Mouse (Mus musculus) hindbrain, embryonic 14.5 days (tissue): Measurements from ENCODE around the gene 1700018F24Rik. TPM values are rescaled to one million over a fixed set of nuclear protein-coding genes. Genes with fewer than 3 reads are reported as not detected.
"Not testable (repeated sequence)": the region's sequence is repeated elsewhere in the genome, so short reads cannot be mapped to it uniquely, and the experiment has no call there.

Experiments
- ATAC-seq: fragments of 200-750 bp; cut with Nextera tagmentation; 2 replicates; pipeline ENCODE4 v1.8.0; 2017; ENCODE audit warnings: moderate number of reproducible peaks, mild to moderate bottlenecking, moderate TSS enrichment, moderate library complexity; ENCODE audit not compliant: low FRiP score
- DNase-seq: peaks from one replicate; pipeline ENCODE4 v3.0.0-alpha.2; 2015; ENCODE audit warnings: low spot score
- H3K27ac ChIP-seq: fragments of 300-500 bp; sonication (generic); 2 replicates; pipeline ENCODE4 v1.5.1; 2014; ENCODE audit warnings: mild to moderate bottlenecking, moderate library complexity
- H3K27me3 ChIP-seq: fragments of 300-500 bp; sonication (generic); 2 replicates; pipeline ENCODE4 v1.6.1; 2014; ENCODE audit warnings: mild to moderate bottlenecking, low read length, mixed read lengths; ENCODE audit not compliant: control insufficient read depth, insufficient read depth
- H3K36me3 ChIP-seq: fragments of 300-500 bp; sonication (generic); replicated peaks from 2 replicates; pipeline ENCODE4 v1.6.1; 2014; ENCODE audit not compliant: control insufficient read depth, insufficient read depth
- H3K4me1 ChIP-seq: fragments of 300-500 bp; sonication (generic); replicated peaks from 2 replicates; pipeline ENCODE4 v1.6.1; 2014; ENCODE audit warnings: antibody characterized with exemption, low read length, mixed read lengths; ENCODE audit not compliant: control insufficient read depth, insufficient read depth
- H3K4me2 ChIP-seq: fragments of 300-500 bp; sonication (generic); replicated peaks from 2 replicates; pipeline ENCODE4 v1.6.1; 2014; ENCODE audit warnings: mild to moderate bottlenecking, moderate library complexity
- H3K4me3 ChIP-seq: fragments of 300-500 bp; sonication (generic); replicated peaks from 2 replicates; pipeline ENCODE4 v1.5.1; 2014; ENCODE audit warnings: mild to moderate bottlenecking, low read length
- H3K9ac ChIP-seq: fragments of 300-500 bp; sonication (generic); 2 replicates; pipeline ENCODE4 v1.6.1; 2014
- H3K9me3 ChIP-seq: fragments of 300-500 bp; sonication (generic); 2 replicates; pipeline ENCODE4 v1.6.1; 2016; ENCODE audit warnings: low read length; ENCODE audit not compliant: control insufficient read depth
- WGBS: fragments of 180-500 bp; shearing (Covaris S2); extraction: QIAGEN DNeasy Blood & Tissue Kit; methylation state at CpG from one replicate; pipeline ENCODE4 v1.1.7; 2014; 5-methylcytosine and 5-hydroxymethylcytosine counted together
- polyA plus RNA-seq: library from polyadenylated mRNA; unstranded; fragments of >200 nt; fragmentation: Nextera tagmentation; extraction: Ambion mirVana; gene quantifications from 2 replicates; pipeline ENCODE4 v1.2.1, GENCODE M21; 2014

Gene 1700018F24Rik
- polyA plus RNA-seq, 1 experiment from 2014 or later: not detected

GRCm38 (mm10) chr5:145020712-145021111 lies 22.1 kb upstream of the 1700018F24Rik start:
- DNase-seq: not testable (repeated sequence)

GRCm38 (mm10) chr5:145030476-145030875 lies 12.3 kb upstream of the 1700018F24Rik start:
- H3K9me3 ChIP-seq, H3K9ac ChIP-seq, ATAC-seq, DNase-seq, H3K4me1 ChIP-seq, H3K36me3 ChIP-seq, H3K4me2 ChIP-seq, H3K27me3 ChIP-seq, H3K4me3 ChIP-seq, H3K27ac ChIP-seq: not testable (repeated sequence)
- WGBS: 95% methylated on average over 1 of the region's 1 CpGs

More at GRCm38 (mm10) chr5:145020712-145021111, 22.1 kb upstream of the 1700018F24Rik start:
- not testable (repeated sequence) for H3K27me3 ChIP-seq, ATAC-seq, H3K4me3 ChIP-seq, H3K4me1 ChIP-seq, H3K4me2 ChIP-seq, H3K9me3 ChIP-seq, H3K36me3 ChIP-seq, H3K27ac ChIP-seq, H3K9ac ChIP-seq
- WGBS: 89% methylated on average over 1 of the region's 1 CpGs

GRCm38 (mm10) chr5:145032391-145032790 lies 10.4 kb upstream of the 1700018F24Rik start, which contains the start of gene Gm4871:
Gm4871 (minus strand) TSS chr5:145032754.
- 65% methylated on average over 5 of the region's 5 CpGs for WGBS
- H3K4me3 ChIP-seq, DNase-seq, H3K36me3 ChIP-seq, H3K27ac ChIP-seq, H3K9me3 ChIP-seq, H3K9ac ChIP-seq, H3K4me2 ChIP-seq, H3K27me3 ChIP-seq, H3K4me1 ChIP-seq, ATAC-seq: not testable (repeated sequence)

GRCm38 (mm10) chr5:145041628-145042027 lies 1.2 kb upstream of the 1700018F24Rik start:
- ATAC-seq: no peak
- no peaks in the 10 kb centered on the region for H3K27me3 ChIP-seq
- WGBS: 52% methylated on average over 4 of the region's 4 CpGs
- H3K9me3 ChIP-seq: no peaks in the 10 kb centered on the region
- H3K4me2 ChIP-seq: no peak overlapping the region
- H3K27ac ChIP-seq: no peak overlapping the region
- no peak overlapping the region for H3K4me3 ChIP-seq
- no peaks in the 10 kb centered on the region for H3K36me3 ChIP-seq
- DNase-seq: no peak
- no peaks in the 10 kb centered on the region for H3K4me1 ChIP-seq
- H3K9ac ChIP-seq: no peak overlapping the region

- not testable (repeated sequence) for ATAC-seq, H3K4me3 ChIP-seq, H3K9ac ChIP-seq, H3K36me3 ChIP-seq, H3K27me3 ChIP-seq, H3K4me1 ChIP-seq, H3K9me3 ChIP-seq, H3K27ac ChIP-seq, DNase-seq, H3K4me2 ChIP-seq
- WGBS: 90% methylated on average over 3 of the region's 3 CpGs
Observed at GRCm38 (mm10) chr5:145054187-145054586, 11.4 kb downstream of the 1700018F24Rik start.

GRCm38 (mm10) chr5:145057907-145058306 lies 15.1 kb downstream of the 1700018F24Rik start:
- Histone ChIP-seq H3K36me3 (no peaks in the 10 kb centered on the region), H3K9me3 (no peaks in the 10 kb centered on the region), H3K27ac (no peak overlapping the region), H3K9ac (no peak overlapping the region), H3K4me3 (no peak overlapping the region), H3K4me2 (no peak overlapping the region), H3K27me3 (no peaks in the 10 kb centered on the region), H3K4me1 (no peaks in the 10 kb centered on the region)
- ATAC-seq: no peak
- DNase-seq: no peak
- 82% methylated on average over 8 of the region's 8 CpGs for WGBS

GRCm38 (mm10) chr5:145058722-145059121 lies 15.9 kb downstream of the 1700018F24Rik start:
- no peak overlapping the region for H3K9ac ChIP-seq
- no peak overlapping the region for H3K27ac ChIP-seq
- WGBS: 89% methylated on average over 7 of the region's 7 CpGs
- no peak overlapping the region for H3K4me2 ChIP-seq
- H3K9me3 ChIP-seq: no peaks in the 10 kb centered on the region
- no peaks in the 10 kb centered on the region for H3K4me1 ChIP-seq
- ATAC-seq (no peak), DNase-seq (no peak)
- no peak overlapping the region for H3K4me3 ChIP-seq
- H3K27me3 ChIP-seq: no peaks in the 10 kb centered on the region
- no peaks in the 10 kb centered on the region for H3K36me3 ChIP-seq

GRCm38 (mm10) chr5:145059524-145059923 lies 16.7 kb downstream of the 1700018F24Rik start:
- Histone ChIP-seq H3K27me3 (no peaks in the 10 kb centered on the region), H3K27ac (no peak overlapping the region), H3K9ac (no peak overlapping the region), H3K9me3 (no peaks in the 10 kb centered on the region), H3K4me2 (no peak overlapping the region), H3K4me3 (no peak overlapping the region), H3K4me1 (no peaks in the 10 kb centered on the region), H3K36me3 (no peaks in the 10 kb centered on the region)
- ATAC-seq (no peak), DNase-seq (no peak)
- WGBS: 77% methylated on average over 2 of the region's 2 CpGs

GRCm38 (mm10) chr5:145064765-145065340 lies 22.1 kb downstream of the 1700018F24Rik start:
- no peak for DNase-seq
- 86% methylated on average over 1 of the region's 1 CpGs for WGBS
- H3K4me1 ChIP-seq: no peaks in the 10 kb centered on the region
- H3K4me3 ChIP-seq: no peak overlapping the region
- H3K9me3 ChIP-seq: no peaks in the 10 kb centered on the region
- H3K27ac ChIP-seq: no peak overlapping the region
- no peaks in the 10 kb centered on the region for H3K36me3 ChIP-seq
- H3K27me3 ChIP-seq: no peaks in the 10 kb centered on the region
- no peak overlapping the region for H3K4me2 ChIP-seq
- no peak overlapping the region for H3K9ac ChIP-seq
- no peak for ATAC-seq

GRCm38 (mm10) chr5:145068863-145069262 lies 26.1 kb downstream of the 1700018F24Rik start:
- no peaks in the 10 kb centered on the region for H3K9me3 ChIP-seq
- H3K4me3 ChIP-seq: no peak overlapping the region
- DNase-seq (no peak), ATAC-seq (no peak)
- no peaks in the 10 kb centered on the region for H3K27me3 ChIP-seq
- no peaks in the 10 kb centered on the region for H3K36me3 ChIP-seq
- no peak overlapping the region for H3K9ac ChIP-seq
- H3K27ac ChIP-seq: no peak overlapping the region
- no peak overlapping the region for H3K4me2 ChIP-seq
- 64% methylated on average over 3 of the region's 3 CpGs for WGBS
- no peaks in the 10 kb centered on the region for H3K4me1 ChIP-seq
